Mouse (Mus musculus) Muller cell, postnatal 12 days (primary cell): ENCODE measurements around the gene Glb1l2.

Experiments used
- DNase-seq: peaks from one replicate; pipeline ENCODE4 v3.0.0-alpha.2; 2015; ENCODE audit errors: inconsistent ontology term

Glb1l2 gene

DNA sequence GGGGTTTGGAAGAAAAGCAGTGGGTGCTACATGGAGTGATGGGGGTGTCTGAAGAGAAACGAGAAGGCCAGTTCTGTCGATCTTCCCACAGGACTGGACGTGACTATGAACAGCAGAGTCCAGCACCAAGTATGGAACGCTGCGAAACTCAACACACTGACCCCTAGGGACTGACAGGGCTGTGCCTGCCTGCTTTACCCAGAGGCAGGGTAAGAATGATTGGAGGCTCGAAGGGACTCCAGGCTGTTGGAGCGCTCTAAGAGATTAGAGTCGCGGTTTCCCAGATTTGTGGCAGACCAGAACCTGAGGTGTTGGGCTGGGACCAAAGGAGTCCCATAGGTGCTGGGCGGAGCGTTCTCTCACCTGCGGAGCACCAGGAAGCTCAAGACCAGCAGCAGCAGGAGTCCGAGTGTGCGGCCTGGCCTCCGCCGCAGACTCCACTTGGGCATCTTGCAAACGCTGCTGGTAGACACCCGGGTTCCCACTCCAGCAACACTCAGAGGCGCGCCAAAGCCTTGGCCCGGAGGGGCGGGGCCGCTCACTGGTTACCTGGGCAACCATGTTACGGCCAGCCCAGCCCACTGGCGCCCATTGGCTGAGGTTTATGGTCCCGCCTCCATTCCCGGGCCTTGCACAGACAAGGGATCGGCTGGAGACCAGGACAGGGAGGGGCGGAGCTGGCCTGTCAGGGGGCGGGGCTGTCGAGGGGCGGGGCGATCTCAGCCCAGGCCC, at the start of gene Glb1l2:
Glb1l2 (minus strand) TSS at position 534 of the 732 bp plus-strand sequence.
- DNase-seq: peak; percentile 98

DNA sequence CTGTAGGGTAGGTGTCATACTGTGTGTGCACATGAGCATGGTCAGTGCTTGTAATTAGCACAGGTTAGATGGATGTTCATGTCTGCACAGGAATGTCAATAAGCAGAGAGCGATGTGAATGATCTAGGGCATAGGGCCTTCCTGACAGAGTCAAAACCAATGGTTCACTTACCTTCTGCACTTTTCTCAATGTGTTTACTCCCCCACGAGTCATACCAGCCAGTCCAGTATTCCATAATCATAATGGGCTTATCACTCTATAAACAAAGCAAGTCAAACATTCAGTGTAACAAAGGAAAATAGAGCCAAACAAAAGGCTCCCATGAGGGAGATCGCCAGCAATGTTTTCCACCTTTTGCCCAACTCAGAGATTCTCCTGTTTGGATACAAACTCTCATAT, 24.8 kb upstream of the Glb1l2 start:
- DNase-seq: no peak

DNA sequence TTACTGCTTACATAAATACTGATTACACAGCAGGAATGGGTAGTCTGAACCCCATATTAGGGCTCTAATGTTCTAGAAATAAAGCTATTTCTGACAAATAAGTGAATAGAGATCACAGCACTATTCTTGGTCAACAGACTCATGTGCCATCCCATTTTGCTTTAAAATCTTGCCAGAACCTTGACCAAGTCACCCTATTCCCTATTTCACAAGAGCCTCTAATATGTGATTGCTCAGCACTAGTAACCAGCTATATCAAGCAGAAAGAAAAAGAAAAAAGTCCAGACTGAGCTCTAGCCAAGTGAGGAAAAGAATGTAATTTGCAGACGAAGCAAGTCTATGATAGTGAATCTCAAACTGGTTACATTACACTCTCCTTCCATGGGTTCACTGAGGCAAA, 13.7 kb upstream of the Glb1l2 start:
- peak; percentile 44 for DNase-seq

DNA sequence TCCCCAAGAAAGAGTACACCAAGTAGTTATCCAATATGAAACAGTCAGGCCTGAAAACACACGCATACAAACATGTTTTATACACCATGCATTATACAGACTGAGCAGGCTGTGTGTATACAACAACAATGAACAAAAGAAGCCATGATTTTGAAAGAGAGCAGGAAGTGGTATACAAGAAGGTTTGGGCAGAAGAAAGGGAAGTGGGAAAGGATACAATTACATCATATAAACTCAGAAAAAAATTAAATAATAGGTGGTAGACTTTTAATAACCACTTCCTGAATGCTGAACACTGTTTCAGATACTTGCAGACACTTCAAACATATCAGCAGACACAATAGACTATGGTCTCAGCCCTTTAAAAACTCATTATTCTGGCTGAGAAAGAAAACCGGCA, 2.5 kb upstream of the Glb1l2 start:
- no peak for DNase-seq

DNA sequence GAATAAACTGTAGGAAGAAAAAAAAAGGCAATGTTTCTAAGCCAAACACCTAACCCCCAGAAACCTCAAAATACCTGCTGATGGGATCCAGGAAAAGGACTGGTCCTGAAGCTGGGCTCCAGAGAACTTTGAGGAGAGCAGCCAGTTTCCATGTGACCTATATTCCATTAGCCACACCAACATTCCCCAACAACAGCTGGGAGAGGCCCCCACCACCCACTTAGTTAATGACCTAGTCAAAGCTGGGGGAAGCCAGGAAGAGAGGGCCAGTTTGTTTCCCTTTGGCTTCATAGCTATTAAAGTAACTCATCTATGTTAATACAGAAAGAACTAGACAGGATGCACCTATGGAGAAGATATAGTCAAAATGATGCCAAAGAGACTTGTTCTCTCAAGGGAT, 1.9 kb downstream of the Glb1l2 start:
- DNase-seq: peak; percentile 30

DNA sequence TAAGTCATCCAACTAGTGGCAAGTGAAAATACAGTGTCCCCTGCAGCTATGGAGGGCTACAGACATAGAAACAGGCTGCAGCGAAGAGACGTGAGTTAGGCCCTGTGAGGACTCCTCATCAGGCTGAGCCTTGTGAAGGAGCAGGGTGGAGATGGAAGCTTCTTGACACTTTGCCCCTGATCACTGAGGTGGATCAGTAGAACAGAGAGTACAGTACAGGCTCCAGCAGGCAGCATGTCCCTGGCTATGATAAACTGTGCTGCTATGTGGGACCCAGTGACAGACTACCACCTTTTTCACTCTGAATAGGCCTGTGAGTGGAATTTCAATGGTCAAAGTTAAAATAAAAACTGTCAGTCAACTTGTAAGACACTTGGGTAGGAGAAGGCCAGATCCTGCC, 5.9 kb downstream of the Glb1l2 start:
- no peak for DNase-seq

DNA sequence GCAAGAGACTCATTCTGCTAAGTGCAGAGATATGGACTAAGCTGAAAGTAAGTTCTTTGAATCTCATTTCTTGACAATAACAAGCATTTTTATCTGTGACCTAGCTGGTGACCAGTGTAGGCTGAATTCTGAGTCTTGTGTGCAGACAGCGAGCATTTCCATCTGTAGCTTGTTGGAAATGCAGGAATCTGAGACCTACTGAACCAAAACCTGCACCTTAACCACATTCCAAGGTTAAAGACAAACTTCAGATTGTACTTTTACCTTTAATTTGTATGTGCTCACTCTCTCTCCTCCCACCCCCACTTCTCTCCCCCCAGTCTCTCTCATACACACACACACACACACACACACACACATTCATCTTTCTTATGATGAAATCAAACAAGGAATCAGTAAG, 7.5 kb downstream of the Glb1l2 start:
- no peak for DNase-seq

DNA sequence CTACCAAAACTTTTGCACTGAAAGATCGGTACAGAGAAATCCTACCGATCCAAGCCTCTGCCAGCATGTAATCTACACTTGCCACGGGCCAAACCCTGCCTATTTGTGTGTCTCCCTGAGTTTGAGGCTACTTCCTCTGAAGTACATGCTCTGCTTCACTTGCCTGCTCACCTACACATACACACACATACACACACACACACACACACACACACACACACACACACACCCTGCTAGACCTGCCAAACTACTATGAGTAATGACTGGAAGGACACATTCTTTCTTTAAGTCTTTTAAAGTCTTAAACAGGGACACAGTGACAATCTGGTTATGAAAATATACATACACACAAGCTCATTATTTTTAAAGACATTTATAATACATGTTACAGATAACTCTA, 8.1 kb downstream of the Glb1l2 start:
- no peak for DNase-seq

DNA sequence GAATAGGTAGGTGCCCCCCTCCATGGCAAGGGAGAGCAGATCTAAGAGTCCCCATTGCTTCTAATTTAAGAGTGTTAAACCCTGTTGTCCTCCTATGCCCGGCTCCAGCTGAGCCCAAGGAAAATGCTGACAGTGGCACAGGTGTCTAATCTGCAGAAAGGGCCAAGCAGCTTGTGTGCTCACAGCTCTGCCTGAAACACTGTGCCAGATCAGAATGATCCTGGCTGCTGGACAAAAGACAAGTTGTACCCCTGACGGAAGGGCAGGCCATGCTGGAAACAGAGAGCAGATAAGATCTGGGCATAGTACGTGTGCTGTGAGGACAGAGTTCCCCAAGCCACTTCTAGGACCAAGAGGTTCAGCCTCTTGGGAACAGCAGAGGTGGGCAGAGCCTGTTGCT, 13.4 kb downstream of the Glb1l2 start:
- no peak for DNase-seq

DNA sequence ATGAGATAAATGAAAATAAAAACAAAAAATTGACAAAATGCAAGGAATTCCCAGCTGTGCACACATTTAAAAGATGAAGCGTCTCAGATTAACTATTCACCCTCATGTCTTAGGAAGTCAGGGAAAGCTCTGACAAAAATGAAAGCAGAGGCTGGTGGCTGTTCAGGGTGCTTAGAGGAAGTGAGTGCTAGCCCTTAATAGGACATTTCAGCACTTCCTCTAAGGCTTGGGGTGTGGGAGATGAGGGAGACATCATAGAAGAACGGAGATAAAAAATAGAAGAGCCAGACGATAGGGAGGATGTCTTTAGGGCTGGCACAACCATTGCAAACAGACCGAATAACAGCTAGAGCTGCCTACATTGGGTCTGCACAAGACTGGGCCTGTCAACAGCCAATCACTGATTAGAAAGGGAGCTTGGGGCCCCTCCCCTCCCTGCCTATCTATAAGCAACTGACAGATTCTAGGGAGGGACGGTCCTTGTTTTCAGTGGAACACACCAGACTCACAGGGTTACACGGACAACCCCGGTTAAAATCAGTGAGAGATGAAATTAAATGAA, 22.8 kb downstream of the Glb1l2 start:
- DNase-seq: no peak

DNA sequence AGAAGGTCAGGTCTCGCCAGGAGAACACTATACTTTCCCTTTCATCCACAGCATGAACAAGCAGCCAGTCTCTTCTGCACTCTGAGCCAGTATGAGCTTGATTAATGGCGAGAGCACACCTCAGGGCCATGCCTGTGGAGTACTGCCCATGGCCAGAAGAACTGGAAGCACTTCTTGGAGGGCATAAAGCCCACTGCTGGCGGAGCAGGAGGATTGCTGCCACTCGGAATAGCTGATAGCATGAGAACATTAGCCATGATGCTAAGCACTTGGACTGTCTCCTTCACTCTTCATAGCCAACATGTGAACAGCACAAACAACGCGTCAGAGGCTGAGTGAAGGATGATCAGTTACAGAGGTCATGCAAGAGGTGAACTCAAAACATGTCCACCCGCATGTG, 27.8 kb downstream of the Glb1l2 start:
- no peak for DNase-seq

DNA sequence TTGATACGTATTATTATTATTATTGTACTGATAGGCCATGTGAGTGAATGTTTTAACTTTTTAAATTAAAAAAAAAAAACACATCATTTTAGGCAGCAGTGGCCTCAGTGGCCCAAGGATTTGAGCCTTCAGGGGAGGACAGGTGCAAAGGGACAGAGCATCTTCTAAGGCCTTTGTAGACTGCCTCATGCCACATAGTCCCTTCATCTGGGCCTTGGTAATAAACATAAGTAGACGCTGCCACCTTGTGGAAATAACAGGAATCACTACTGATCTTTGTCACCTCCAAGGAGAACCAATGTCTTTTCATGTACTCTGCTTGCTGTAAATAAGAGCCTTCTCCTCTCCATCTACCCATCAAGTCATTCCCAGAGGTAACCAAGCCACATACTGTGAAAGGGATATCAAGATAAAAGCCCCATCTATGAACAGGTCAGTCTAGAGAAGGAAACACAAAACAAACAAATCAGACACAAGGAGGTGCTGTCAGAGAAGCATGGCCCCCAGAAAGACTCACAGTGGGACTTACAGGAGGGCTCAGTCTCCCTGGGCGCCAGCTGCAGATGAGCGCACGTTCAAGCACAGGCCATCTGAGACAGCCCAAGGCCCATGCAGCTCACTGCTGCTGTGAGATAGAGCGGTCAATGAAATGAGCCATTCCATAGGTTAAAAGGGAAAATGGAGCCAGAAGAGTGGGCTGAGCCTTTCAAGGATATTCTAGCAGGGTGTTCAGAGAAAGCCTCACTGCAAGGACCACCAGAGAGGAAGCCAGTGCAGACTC, 30.0 kb downstream of the Glb1l2 start:
- peak; percentile 66 for DNase-seq

DNA sequence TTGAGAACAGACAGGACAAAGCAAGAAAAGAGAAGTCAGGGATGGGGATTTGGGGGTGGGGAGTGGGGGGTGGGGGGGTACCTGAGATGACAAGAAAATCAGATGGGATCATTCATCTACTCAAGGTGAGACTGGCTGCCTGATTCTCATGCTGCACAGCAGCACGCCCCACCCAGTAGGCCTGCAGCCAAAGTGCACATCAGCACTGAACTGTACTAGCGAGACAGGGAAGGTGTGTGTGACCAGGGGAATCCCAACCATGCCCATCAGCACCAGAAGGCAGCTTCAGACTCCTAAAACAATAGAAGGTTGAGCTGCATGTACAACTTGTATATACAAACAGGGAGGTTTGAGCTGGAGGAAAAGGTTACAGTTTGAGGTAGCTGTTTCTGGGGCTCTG, 30.6 kb downstream of the Glb1l2 start:
- no peak for DNase-seq

DNA sequence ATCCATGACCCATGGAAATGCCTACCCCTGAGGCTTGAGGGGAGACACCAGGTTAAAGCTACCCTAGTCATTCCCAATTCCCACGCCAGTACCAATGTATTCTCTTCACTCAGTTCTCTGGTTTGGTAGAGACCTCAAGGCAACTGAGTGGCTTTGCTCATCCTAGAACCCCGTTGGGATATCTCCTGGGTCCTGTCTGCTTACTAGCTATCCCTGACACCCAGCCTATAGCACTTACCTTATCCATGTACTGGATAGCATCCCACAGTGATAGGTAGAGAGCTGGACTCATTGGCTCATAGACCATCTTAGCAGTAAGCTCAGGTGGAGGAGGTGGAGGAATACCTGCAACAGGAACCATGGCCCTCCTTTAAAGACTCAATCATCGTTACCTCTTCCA, 38.1 kb downstream of the Glb1l2 start:
- no peak for DNase-seq

DNA sequence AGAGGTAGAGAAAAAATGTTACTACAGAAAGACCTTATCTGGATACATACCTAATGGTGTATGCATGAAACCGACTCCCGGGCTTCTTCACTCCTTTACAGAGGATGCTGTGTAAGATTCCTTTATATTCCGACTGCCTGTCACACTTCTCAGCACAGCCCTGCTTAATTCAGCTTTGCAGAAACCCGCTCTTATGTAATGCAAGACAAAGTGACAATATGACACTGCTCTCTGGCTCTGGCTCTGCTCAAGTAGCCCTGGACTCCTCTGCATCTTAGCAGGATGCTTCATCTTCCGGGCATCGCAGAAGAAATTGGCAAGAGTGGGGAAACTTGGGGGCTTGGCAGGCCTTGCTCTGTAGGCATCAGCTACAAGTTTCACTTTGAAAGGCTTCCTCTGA, 43.8 kb downstream of the Glb1l2 start:
- no peak for DNase-seq

DNA sequence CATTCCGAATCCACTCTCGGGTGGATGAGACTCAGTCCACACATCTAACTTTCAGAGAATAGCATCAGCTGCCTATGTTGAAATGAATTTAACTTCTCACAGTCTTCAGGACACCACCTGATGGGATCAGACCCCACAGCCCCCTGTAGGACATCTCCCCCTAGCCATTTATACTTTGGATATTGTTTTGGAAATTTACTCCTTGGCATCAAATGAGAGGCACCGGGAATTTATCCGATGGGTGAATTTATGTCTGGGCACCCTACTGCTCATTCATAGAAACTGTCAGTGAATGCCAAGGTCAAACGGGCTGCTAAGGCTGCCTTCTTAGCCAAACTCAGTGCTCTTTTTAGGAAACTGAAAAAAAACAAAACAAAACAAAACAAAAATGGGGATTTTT, 45.7 kb downstream of the Glb1l2 start:
- DNase-seq: no peak

DNA sequence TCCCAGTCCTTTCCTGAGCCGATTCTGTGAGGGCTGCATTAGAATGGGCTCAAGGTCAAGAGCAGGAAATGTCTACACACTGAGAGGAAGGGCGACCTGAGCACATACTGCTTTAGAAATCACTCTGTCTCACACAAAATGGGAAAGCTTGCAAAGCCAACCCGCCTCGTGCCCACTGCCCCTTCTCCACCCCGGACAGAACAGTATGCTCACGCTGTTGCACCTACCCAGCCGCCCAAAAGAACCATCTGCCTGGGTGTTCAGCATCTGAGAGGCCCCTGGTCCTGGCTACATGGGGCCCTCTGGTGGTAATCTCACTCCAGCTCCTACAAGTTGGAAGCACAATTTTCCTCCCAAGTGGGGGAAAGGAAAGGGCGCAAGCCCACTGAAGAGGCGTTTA, 46.2 kb downstream of the Glb1l2 start:
- peak; percentile 25 for DNase-seq

DNA sequence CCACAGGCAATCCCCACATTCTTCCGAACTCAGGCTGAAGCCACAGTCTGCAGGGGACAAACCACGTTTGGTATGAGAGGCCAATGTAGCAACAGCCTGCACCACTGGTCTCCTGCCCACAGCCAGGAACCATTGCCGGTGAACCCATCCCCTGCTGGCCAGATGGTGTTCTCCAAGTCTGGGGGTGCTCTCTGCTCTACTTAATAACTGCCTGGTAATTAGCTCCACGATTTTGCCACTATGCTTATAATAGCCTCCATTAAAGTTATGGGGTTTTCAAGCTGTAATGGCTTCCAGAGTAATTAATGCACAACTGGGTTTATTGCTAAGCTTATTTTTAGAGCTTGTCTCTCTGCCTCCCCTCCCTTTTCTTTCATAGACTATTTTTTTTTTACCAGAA, 57.4 kb downstream of the Glb1l2 start:
- DNase-seq: peak; percentile 27

DNA sequence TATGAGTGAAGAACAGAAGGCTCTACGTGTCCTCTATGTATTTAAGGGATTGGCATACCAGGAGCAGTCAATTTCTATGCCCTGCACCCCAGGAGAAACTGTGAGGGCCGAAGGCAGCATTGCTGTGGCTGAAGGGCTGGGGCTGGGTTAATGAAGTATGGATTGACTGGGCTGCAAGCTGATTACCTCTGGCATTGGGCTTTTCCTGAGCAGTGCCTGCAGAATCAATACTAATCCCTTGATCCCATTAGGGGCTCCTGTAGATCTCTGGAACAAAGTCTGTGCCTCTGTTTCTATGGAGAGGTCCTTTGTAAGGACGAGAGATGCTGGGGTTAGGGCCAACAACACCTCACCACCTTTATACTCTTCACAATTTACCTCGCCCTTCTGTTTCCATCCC, 59.1 kb downstream of the Glb1l2 start:
- no peak for DNase-seq

DNA sequence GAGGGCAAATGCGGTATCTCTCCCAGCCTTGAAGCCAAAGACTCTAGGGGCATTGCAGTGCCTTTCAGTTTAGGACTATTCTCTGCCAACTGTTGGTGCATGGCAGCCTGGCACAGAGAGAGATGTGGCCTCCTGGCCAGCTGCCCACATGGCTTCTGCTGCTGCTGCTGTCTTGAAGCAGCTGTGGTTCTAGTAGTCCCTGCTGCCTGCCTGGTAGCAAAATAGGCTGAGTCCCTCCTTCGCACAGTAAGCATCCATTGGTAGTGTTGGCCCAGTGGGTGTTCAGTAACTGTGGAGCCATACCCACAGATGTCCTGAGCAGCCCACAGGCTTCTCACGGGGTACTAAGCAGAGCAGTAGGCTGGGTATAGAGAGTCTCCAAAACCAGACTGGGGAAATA, 63.5 kb downstream of the Glb1l2 start:
- DNase-seq: no peak

DNA sequence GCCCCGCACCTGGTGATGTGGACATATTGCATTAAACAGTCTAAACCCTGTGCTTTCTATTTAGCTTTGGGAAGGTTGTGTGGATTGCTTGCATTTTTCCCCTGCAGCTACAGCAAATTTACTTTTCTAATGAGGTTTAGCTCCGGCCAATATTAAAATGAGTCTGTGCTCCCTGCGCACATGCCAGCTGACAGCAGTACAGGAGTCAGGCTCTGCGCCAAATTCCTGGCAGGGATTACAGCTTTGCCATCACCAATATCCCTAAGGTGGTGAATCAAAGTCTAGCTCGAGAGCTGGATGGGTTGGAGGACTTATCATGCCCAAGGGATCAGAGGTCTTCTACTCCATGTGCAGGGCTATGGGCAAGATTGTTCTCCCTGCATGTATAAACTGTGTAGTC, 69.2 kb downstream of the Glb1l2 start:
- no peak for DNase-seq

DNA sequence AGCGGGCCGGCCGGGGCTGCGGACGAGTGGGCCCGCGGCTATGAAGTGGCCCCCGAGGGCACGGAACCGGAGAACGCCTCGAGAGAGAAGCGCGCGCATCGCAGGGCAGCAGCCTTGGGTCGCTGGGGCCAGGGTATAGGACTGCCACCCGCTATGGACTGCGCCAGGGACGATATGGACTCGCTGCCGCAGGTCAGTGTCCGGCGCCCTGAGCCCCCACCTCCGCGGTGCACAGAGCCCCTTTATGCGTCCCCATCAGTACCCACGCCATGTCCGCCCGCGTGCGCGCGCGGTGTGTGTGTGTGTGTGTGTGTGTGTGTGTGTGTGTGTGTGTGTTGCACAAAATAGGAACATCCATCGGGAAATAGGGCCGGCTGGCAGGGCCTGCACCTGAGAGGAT, 72.3 kb downstream of the Glb1l2 start:
- no peak for DNase-seq
